Mouse (Mus musculus) neutrophil, adult 5-6 weeks (primary cell): ENCODE measurements around the gene Mt3. TPM values are rescaled to one million over a fixed set of nuclear protein-coding genes. Genes with fewer than 3 reads are reported as not detected.
"Not testable (repeated sequence)": the region's sequence is repeated elsewhere in the genome, so short reads cannot be mapped to it uniquely, and the experiment has no call there.

Source experiments
- ATAC-seq: fragments of 151-379, 151-347 bp; 2 replicates; pipeline ENCODE4 v1.8.0; 2017; ENCODE audit warnings: mild to moderate bottlenecking, moderate TSS enrichment; ENCODE audit not compliant: insufficient number of reproducible peaks, poor library complexity, low FRiP score, severe bottlenecking; ENCODE audit errors: extremely low read depth
- total RNA-seq: library from RNA; stranded (forward); fragments of 200-1000 nt; gene quantifications from 2 replicates; pipeline ENCODE4 v1.2.3, GENCODE M21; 2017

Mt3 gene
- total RNA-seq, 1 experiment from 2014 or later: not detected

- no peak for ATAC-seq
These were observed 12.1 kb upstream of the Mt3 start for GRCm38 (mm10) chr8:94140266-94140795.

- no peak for ATAC-seq
These were observed 4.2 kb upstream of the Mt3 start for GRCm38 (mm10) chr8:94148236-94148635.

- no peak for ATAC-seq
These were observed 1.5 kb upstream of the Mt3 start for GRCm38 (mm10) chr8:94150925-94151324.

- no peak for ATAC-seq
These were observed 1.0 kb downstream of the Mt3 start for GRCm38 (mm10) chr8:94153451-94153850.

GRCm38 (mm10) chr8:94154537-94154936 is 2.1 kb downstream of the Mt3 start:
- no peak for ATAC-seq

GRCm38 (mm10) chr8:94156092-94156491 is 3.7 kb downstream of the Mt3 start:
- ATAC-seq: no peak

GRCm38 (mm10) chr8:94165772-94166171 is 13.4 kb downstream of the Mt3 start:
- ATAC-seq: not testable (repeated sequence)

- peak; percentile 75 for ATAC-seq
These were observed 14.8 kb downstream of the Mt3 start for GRCm38 (mm10) chr8:94167244-94167643.

- ATAC-seq: no peak
These were observed 17.1 kb downstream of the Mt3 start for GRCm38 (mm10) chr8:94169547-94169946.

GRCm38 (mm10) chr8:94171321-94171755 is 18.9 kb downstream of the Mt3 start:
- no peak for ATAC-seq

- ATAC-seq: no peak
These were observed 19.8 kb downstream of the Mt3 start, which contains the start of gene Mt2 for GRCm38 (mm10) chr8:94172075-94172808. Gene Mt2 (plus strand): TSS chr8:94172664.

GRCm38 (mm10) chr8:94172809-94173732 is 20.7 kb downstream of the Mt3 start:
- ATAC-seq: no peak

- ATAC-seq: no peak
These were observed 21.5 kb downstream of the Mt3 start for GRCm38 (mm10) chr8:94173848-94174403.

- ATAC-seq: no peak
These were observed 22.3 kb downstream of the Mt3 start for GRCm38 (mm10) chr8:94174619-94175213.

GRCm38 (mm10) chr8:94177716-94178390 is 25.4 kb downstream of the Mt3 start:
- no peak for ATAC-seq

- ATAC-seq: peak; percentile 57
These were observed 26.7 kb downstream of the Mt3 start, which contains the start of gene Mt1 for GRCm38 (mm10) chr8:94178857-94179712. Gene Mt1 (plus strand): TSS chr8:94179082.

- no peak for ATAC-seq
These were observed 27.5 kb downstream of the Mt3 start for GRCm38 (mm10) chr8:94179713-94180560.
